Mouse (Mus musculus) CD4-positive, CD25-positive, alpha-beta regulatory T cell, adult 4 months (primary cell): ENCODE results near the gene Vmac. TPM values are rescaled to one million over a fixed set of nuclear protein-coding genes. Genes with fewer than 3 reads are reported as not detected.
A peak's percentile ranks its signal among the peaks of the same experiment; 100 is the strongest.

Experiments used
- ATAC-seq: one replicate; pipeline ENCODE4 v1.8.0; 2017
- polyA plus RNA-seq, 2 experiments: library from polyadenylated mRNA; unstranded; fragments of 100-300 nt; shearing (Covaris generic); gene quantifications; one replicate each; pipeline ENCODE4 v1.2.1; 2017

The Vmac gene
- polyA plus RNA-seq, 2 experiments from 2014 or later, result 5.8 to 8.2 TPM

DNA sequence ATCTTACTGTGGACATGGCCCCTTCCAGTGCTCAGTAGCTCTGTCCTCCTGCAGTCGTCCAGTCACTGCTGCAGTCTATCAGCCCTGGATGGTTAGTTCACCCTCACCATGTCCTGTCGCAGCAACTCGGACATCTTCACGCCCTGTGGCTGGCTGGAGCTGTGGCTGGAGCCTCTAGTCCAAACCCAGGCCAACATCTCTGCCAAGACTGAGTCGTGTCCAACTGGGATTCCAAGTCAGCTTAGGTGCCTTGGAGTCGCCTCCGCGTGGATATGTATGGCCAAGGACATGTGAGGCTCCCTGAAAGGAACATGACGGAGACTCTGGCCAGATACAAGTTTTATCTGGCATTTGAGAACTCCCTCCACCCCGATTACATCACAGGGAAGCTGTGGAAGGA, 20.4 kb upstream of the Vmac start:
- ATAC-seq, result no peak

DNA sequence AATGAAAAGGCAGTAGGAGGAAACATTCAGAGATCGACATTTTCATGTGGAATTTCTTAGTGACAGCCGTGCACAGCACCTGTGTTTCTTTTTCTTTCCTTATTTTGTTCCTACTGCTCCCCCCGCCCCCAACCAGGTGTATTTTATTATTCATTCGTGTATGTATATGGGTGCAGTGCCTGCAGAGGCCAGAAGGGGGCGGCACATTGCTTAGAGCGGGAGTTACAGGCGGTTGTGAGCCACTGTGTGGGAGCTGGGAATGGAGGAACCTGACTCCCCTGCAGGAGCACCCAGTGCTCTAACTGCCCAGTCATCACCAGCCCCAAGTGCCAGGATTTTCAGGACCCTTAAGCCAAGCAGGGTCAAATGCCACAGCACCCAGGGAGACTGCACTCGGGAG, 18.7 kb upstream of the Vmac start:
- no peak for ATAC-seq

DNA sequence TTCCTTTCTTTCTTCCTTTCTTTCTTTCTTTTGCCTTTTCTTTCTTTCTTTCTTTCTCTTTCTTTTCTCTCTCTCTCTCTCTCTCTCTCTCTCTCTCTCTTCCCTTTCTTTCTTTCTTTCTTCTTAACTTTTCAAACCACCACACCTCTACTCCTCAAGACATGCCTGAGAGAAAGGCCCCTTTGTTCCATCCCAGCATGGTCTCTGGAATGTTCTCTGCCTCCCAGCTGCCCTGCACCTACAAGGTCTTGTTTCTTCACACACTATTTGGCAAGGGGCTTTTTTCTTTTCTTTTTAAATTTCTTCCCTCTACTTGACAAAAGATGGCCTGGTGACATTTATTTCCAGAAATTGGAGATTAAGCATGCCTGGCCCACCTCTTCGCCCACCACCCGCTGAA, 11.8 kb upstream of the Vmac start:
- ATAC-seq, result no peak

DNA sequence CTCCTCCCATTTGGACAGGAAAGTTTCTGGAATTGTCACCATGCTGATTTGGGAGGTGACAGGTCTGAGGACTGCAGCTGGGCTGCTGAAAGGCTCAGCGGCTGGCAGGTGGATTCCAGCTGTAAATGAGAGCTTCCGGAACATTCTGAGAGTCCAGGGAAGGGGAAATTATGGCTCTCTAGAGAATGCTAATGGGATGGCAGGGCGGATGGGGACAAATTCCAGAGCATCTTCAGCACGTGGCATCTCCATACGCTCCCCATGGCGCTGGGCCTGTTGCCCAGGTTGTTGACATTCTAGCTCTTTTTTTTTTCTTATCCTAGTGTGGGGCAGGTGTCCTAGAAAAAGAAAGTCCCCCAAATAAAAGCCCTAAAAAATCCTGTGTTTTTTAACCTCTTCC, 11.3 kb upstream of the Vmac start:
- no peak for ATAC-seq

DNA sequence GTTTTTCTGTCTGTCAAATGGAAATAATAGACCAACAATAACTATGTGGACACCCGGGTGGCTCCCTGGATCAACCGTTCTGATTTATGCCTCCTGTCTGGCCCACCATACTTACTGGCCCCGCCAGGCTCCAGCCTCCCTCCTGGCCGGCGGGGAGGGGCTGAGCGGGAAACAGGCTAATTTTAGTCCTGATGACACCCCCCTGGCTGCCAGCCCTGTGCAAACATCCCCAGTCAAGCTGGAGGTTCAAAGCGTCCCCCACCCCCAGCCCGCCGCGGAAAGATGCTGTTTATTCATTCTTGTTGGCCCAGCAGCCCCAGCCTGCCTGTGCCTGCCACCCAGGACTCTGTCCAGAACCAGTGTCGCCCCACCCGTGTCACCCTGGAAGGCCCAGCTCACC, 10.3 kb upstream of the Vmac start:
- no peak for ATAC-seq

DNA sequence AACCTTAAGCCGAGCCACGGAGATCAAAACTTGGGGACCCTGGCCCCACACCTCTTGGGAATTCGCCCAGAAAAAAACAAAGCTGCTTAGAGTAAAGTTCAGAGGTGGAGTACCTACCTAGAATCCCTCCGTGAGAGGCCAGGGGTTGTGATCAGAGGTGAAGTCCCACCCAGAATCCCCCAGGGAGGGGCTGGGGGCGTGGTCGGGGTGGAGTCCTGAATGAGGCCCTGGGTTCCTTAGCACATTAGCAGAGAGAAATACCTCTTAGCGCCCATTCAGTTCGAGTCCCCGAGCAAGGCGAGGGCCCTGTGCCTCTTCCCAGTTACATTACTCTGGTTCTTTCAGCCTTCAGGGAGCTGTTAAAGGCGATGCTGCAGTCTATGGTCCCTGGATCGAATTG, 9.8 kb upstream of the Vmac start:
- no peak for ATAC-seq

DNA sequence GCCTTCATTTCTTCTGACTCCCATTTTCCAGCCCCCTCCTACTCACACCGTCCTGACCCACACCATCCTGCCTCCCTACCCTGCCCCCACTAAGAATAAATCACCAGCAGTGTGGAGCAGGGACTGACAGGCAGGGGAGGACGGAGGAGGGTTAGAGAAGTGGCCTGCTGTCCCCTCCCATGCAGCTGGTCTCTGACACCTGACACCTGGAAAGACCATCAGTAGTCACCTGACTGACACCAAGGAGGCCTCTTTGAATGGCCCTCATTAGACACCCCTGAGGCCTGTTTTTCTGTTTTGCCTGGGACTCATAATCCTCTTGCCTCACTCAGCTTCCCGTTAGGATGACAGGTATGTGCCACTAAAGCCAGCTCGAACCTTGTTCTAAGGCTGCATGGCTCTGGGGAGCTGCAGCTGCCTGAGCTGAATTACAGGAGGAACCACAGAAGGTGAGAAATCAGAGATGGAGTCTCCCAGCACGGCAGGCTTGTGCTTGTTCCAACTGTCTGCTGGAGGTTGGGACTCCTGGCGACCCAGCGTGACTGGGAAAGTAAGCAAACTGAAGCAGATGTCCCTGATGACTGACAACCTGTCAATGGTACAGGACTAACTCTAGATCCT, 9.3 kb upstream of the Vmac start:
- no peak for ATAC-seq

DNA sequence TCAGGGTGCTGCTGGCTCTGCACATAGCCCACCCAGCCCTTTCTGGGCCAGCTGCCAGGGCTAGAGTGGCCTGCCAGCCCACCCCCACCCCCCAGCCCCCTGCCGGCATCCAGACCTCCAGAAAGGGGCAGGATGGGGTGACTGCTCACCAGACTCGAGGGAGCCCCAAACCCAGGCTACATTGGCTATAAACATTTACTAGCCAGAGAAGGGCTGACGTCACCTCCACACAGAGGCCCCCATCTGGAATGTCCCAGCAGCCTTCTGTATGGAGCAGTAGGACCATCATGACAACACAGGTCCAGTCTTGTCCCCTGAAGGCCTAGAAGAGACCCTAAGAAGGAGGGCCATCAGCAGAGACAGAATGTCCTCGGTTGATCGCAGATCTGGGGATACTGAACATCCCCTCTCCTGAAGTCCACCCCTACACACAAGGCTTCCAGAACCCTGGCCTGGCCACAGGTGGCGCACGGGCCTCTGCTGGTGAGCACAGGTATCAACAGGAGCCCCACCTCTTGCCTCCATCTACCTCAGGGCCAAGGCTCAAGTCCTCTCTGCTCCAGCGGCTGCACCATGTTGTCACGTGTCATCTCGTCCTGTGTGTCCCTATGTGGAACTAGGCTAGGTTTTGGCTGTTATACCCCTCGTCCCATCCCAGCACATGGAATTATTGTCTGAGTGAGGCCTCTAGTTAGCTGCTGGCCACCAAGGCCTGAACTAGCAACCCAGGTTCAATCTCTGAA, 5.8 kb upstream of the Vmac start:
- ATAC-seq, result no peak

DNA sequence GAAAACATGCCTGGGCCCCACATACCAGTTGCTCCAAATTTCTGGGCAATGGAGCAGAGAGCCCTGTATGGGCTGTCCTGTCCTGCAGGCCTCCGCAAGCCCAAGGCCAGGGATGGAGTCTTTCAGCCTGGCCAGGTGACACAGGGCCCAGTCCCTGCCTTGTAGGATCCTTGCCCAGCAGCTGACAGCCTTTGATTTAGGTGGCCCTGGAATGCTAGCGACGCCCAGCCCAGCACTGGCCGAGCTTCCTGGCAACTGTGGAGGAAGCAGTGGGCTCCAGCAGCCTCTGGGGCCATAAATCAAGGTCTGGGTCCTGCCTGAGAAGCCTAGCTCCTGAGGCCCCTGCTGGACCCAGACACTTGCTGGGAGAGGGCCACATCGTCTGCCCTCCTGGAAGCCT, 4.6 kb upstream of the Vmac start:
- no peak for ATAC-seq

DNA sequence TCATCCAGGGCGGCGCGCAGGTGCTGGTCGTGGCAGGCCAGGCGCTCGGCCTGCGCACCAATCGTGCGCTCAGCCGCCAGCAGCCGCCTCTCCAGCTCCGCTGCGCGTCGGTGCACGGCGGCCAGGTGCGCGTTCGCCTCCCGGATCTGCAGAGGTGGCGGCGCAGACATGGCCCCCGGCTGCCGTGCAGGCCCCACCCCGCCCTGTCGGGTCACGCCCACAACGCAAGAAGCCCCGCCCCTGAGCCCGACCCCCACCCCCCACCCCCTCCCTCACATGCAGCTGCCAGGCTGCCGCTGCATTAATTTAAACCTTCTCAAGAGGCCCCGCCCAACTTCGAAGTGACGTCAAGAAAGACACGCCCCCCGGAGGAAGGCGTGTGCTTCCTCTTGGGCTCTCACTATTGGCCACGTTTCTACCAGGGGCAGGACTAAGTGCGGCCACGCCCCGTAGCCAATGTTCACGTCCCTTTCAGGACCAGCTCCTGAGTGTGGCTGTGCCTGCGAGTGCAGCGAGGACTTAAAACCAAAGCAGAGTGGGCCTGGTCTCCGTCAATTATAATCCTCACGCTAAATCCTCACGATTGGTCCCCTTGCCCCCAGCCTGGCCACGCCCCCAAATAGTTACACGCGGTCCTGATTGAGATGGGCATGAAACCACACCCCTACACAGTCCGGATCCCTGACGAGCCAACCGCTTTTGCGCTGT, 1.0 kb downstream of the Vmac start:
- peak; percentile 92 for ATAC-seq

DNA sequence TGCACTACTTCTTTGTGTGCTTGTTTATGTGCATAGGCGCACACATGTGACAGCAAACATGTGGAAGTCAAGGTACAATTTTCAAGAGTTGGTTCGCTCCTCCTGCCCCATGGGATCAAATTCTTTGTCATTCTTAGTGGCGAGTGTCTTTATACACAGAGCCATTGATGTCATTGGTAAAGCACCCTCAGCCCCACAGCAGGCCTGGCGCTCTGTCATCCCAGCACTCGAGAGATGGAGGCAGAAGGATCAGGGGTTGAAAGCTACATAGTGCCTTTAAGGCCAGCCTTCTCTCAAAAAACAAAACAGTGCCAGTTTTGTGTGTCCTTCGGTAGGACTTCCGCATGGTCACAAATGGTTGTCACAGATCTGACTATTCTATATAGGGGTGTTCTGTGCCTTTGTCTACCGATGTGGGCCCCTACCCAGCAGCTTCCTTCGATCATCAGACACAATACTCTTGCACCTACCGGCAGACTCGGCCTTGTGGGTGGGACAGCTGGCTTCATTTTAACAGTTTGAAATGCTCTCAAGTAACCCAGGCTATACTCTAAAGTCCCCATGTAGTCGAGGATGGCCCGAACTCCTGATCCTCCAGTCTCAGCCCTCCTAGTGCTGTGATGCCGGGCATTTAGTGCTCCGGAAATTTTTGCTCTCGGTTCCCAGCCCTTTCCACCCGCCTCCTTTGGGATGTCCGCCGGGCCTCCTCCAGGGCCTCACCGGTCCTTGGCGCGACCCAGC, 1.7 kb downstream of the Vmac start:
- no peak for ATAC-seq

DNA sequence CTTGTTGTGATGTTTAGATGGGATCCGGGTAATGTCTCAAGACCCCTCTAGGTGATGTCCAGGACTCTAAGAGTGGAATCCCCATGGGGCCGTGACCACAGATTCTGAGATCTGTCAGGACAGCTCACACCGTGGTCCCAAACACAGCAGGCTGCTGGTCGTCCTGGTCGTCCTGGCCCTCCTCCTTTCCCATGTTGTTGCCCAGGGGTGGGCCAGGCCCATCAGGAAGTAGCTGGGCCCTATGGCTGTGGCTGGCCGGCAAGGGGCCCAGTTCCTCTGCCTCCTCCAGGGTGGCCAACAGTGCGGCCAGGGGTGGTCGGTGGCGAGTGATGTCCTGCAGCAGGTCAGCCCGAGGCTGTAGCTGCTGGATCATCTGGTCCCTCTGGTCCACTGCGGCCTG, 2.5 kb downstream of the Vmac start:
- ATAC-seq, result no peak

DNA sequence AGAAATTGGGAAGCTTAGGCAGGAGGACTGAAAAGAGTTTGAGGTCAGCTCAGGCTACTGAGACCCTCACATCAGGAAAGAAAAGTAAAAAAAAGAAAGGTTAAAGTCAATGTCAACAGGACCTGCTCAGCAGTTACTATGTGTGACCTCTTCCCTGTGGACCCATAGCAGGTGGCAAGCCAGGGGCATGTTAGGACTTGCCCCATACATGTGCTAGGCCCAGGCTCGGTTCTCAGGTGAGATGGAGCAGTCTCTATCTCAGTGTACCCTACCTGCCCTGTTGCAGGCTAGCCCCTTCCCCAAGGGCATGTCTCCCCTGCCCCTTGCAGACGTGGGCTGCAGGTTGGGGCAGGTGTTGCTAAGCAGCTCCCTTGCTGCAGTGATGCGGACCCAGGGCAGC, 8.1 kb downstream of the Vmac start:
- no peak for ATAC-seq

DNA sequence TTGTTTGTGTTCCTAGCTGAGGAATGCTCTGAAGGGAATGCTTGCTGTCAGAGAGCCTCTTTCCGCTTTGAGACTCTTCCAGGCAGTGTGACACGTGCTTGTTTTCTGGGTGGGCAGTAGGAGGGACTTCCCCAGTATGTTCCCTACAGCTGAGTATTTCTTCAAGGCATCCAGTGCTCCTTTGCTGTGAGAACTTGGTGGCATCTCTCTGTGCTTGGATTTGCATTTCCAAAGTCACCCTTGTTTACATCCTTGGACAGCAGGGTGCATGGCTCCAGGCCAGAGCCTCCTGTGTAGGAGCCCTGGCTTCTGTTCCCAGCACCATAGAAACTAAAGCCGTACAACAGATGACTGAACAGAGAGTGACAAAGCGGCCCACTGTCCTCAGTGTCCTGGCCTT, 9.1 kb downstream of the Vmac start:
- no peak for ATAC-seq

DNA sequence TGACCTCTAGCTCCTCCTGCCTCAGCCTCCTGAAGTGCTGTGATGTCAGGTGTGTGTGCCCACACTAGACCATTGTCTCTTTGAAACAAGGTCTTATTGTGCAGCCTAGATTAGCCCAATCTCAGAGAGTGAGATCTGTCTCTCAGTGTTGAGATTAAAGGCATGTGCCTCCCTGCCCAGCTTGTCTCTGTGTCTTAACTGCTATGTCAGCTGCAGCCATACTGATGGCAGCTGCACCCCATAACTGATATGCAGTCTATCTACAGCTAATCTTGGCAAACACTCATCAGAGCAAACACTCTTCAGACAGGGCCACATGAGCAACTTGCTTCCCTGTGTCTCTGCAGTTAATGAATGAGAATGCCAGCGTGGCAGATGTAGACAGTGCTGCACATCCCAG, 11.3 kb downstream of the Vmac start:
- ATAC-seq, result no peak

DNA sequence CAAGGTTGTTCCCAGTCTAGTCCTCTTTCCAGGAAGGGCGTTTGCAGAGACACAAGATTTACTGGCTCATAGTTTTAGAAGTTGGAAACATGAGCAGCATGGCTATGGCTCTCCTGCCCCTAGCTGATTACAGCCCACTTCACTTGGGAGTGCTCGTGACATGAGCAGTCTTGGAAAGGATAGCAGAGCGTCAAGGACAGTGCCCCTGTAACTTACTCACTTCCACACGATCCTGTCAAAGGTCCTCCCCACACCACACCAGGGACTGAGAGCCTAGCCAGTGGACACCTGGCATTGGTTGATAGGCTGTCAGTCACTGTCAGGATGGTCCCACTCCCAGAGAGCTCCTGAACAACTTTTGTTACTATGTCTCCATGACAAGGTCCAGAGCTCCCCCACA, 14.8 kb downstream of the Vmac start:
- ATAC-seq, result no peak

DNA sequence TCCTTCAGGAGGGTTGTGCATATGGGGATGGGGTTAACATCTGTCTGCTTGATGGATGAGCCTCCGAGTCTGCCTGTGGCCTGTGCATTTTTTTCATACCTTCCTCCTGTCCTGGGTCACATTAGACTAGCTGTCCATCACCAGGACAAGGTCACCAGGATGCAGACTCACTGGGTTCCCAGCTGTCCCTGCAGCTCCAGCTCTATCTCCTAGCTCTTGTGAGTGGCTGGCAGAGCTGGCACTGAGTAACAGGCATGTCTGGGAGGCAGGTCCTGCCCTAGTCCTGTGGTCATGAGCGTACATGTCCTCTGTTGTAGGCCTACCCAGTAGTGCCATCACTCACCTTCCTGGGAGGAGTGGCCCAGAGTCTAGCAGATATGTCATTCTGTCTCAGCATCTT, 17.4 kb downstream of the Vmac start:
- no peak for ATAC-seq

DNA sequence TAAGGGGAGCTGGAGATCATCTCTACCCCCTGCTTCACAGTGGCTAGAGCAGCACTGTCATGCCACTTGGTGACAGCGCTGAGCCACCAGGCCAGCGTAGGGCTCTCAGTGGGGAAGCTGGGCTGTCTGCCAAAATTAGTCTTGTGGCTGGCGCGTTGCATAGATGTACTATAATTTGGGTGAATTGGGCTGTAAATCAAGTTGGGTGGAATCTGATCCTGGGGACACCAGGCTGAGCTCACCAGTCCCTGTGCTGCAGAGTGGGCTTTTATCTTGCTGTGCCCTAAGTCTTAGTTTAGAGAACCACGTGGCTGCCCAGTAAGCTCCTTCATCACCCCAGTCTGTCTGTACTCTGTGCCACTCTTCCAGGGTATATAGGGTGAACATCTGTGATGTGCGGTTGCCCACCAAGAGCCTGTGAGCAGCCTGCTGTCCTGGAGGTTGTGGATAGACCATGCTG, 23.9 kb downstream of the Vmac start:
- ATAC-seq, result no peak

DNA sequence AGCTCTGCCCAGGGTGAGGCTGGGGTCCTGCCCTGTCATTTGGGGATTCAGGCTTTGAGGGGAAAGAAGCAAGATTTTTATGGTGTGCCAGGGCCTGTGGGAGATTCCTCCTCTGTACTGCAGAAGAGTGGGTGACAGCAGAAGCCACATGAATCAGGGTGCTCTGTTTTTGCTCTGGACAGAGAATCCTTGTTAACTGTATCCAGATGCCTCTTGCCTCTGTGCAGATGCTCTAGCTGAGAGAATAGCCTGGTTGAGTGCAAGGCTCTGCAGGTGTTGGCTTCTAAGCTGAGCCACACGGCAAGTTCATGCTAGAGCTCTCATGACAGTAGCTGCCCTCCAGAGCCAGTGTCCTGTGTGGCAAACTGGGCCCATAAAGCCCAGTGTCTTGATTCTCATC, 24.4 kb downstream of the Vmac start:
- ATAC-seq, result no peak

DNA sequence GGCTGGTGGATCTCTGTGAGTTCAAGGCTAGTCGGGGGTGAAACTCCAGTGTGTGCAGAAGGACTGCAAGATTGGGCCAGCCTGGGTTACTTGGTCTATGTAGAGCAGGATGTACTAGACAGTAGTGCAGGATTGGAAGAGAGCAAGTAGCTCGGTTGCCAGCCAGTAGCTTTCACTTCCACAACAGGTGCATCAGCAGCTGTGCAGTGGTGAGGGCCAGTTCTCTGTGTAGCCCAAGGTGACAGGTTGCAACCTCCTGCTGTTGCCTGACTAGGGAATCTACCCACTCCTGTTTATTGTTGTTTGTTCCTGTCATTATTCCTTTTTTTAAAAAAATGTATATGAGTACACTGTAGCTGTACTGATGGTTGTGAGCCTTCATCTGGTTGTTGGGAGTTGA, 29.1 kb downstream of the Vmac start:
- no peak for ATAC-seq

DNA sequence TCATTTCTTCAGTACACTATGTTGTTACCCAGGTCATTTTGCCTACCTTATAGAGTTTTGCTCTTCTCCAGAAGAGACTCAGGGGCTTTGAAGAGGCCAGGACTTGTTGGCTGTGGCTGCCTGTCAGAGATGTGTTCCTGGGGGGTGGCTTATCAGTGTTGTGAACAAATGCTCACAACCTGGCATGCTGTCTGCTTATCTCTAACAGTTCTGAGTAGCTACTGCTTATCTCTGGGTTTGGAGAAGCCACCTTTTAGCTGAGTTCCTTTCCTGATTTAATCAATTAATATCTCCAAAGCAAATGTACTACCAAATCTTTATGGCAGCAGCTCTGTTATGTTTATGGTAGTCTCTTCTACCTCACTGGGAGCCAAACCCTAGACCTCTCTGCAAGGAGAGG, 29.8 kb downstream of the Vmac start:
- no peak for ATAC-seq

DNA sequence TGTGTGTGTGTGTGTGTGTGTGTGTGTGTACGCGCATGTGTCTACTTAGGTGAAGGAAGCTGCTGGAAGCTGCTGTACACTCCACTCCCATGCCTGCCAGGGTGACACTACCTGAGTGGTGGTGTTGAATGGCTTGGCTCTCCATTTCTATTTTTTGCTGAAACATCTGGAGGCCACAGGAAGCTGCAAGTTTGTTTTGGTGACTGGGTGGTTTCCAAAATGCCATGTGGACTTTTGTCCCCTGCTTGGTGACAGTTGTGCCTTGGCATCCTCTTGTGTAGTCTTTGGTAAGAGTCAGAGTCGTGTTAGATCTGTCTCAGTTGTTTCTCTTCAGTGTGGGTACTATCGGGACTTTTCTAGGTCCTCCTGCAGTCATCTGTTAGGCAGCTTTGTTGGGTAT, 31.0 kb downstream of the Vmac start:
- no peak for ATAC-seq

DNA sequence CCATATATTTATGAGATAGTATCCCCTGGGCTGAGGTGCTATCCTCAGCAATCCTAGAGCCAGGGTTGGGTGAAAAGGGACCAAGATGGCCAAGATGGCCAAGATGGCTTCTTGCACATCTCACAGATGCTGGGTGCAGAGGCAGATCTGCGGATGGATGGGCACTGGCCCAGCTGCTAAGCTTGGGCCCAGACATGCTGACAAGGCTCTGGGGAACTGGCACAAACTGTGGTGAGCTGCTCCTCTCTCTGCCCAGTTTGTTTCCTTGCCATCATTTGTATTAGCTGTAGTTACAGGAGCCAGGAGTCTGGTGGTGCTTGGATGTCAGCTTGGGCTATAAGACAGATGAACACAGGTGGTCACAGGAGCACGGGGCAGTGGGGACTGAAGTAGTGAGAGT, 33.2 kb downstream of the Vmac start:
- ATAC-seq, result no peak
